Mouse (Mus musculus) forebrain, embryonic 13.5 days (tissue): ENCODE data around the gene Clcf1. TPM values are rescaled to one million over a fixed set of nuclear protein-coding genes. Genes with fewer than 3 reads are reported as not detected.

Experiments used
- ATAC-seq: fragments of 200-750 bp; cut with Nextera tagmentation; 2 replicates; pipeline ENCODE4 v1.8.0; 2017
- H3K27ac ChIP-seq: fragments of 300-500 bp; sonication (generic); 2 replicates; pipeline ENCODE4 v1.5.1; 2015; ENCODE audit warnings: inconsistent platforms, mild to moderate bottlenecking, moderate library complexity
- H3K27me3 ChIP-seq: fragments of 300-500 bp; sonication (generic); 2 replicates; pipeline ENCODE4 v1.6.1; 2015; ENCODE audit warnings: mild to moderate bottlenecking, inconsistent platforms
- H3K36me3 ChIP-seq: fragments of 300-500 bp; sonication (generic); 2 replicates; pipeline ENCODE4 v1.6.1; 2015; ENCODE audit warnings: mild to moderate bottlenecking, inconsistent platforms; ENCODE audit not compliant: poor library complexity, severe bottlenecking
- H3K4me1 ChIP-seq: fragments of 300-500 bp; sonication (generic); 2 replicates; pipeline ENCODE4 v1.6.1; 2015; ENCODE audit warnings: inconsistent platforms
- H3K4me2 ChIP-seq: fragments of 300-500 bp; sonication (generic); 2 replicates; pipeline ENCODE4 v1.6.1; 2015; ENCODE audit warnings: inconsistent platforms, mild to moderate bottlenecking, moderate library complexity
- H3K4me3 ChIP-seq: fragments of 300-500 bp; sonication (generic); 2 replicates; pipeline ENCODE4 v1.5.1; 2015; ENCODE audit warnings: mild to moderate bottlenecking, inconsistent platforms
- H3K9ac ChIP-seq: fragments of 300-500 bp; sonication (generic); 2 replicates; pipeline ENCODE4 v1.6.1; 2015; ENCODE audit warnings: mild to moderate bottlenecking, inconsistent platforms
- H3K9me3 ChIP-seq: fragments of 300-500 bp; sonication (generic); replicated peaks from 2 replicates; pipeline ENCODE4 v1.6.1; 2016; ENCODE audit warnings: inconsistent platforms
- WGBS: fragments of 180-500 bp; shearing (Covaris S2); methylation state at CpG from one replicate; pipeline ENCODE4 v1.1.7; 2015; 5-methylcytosine and 5-hydroxymethylcytosine counted together
- polyA plus RNA-seq: library from polyadenylated mRNA; unstranded; fragments of >200 nt; fragmentation: Nextera tagmentation; extraction: Ambion mirVana; gene quantifications from 2 replicates; pipeline ENCODE4 v1.2.1, GENCODE M21; 2015

The Clcf1 gene
- polyA plus RNA-seq, 1 experiment from 2014 or later = 0.76 TPM

- no peak for ATAC-seq
- no peaks in the 10 kb centered on the region for H3K9me3 ChIP-seq
- H3K9ac ChIP-seq = no peak overlapping the region
Observed at GRCm38 (mm10) chr19:4211891-4212588, 2.0 kb upstream of the Clcf1 start.

GRCm38 (mm10) chr19:4213524-4213974 lies 489 bp upstream of the Clcf1 start:
- peaks cover 62% of the 10 kb centered on the region for H3K27me3 ChIP-seq
- 7% methylated on average over 9 of the region's 9 CpGs for WGBS
- H3K9ac ChIP-seq = peak overlapping the region; percentile 77; the same call in 1 of the 2 replicates

More at GRCm38 (mm10) chr19:4211891-4212588, 2.0 kb upstream of the Clcf1 start:
- 17% methylated on average over 4 of the region's 4 CpGs for WGBS
- H3K27ac ChIP-seq = no peak overlapping the region
- no peak overlapping the region for H3K4me2 ChIP-seq
- H3K4me3 ChIP-seq = no peak overlapping the region
- peaks cover 40% of the 10 kb centered on the region for H3K4me1 ChIP-seq
- peaks cover 57% of the 10 kb centered on the region for H3K27me3 ChIP-seq
- no peaks in the 10 kb centered on the region for H3K36me3 ChIP-seq

GRCm38 (mm10) chr19:4214771-4215450 lies 873 bp downstream of the Clcf1 start:
- under 1% methylated on average over 42 of the region's 81 CpGs for WGBS
- peaks cover 44% of the 10 kb centered on the region for H3K4me1 ChIP-seq
- H3K9ac ChIP-seq = peak overlapping the region; percentile 77
- H3K4me2 ChIP-seq = peak overlapping the region; percentile 99
- peaks cover 62% of the 10 kb centered on the region for H3K27me3 ChIP-seq
- ATAC-seq = peak; percentile 27; the same call in 1 of the 2 replicates
- no peak overlapping the region for H3K27ac ChIP-seq
- no peaks in the 10 kb centered on the region for H3K9me3 ChIP-seq
- peak overlapping the region; percentile 59 for H3K4me3 ChIP-seq
- no peaks in the 10 kb centered on the region for H3K36me3 ChIP-seq

More at GRCm38 (mm10) chr19:4213524-4213974, 489 bp upstream of the Clcf1 start:
- peak overlapping the region; percentile 59; the same call in 1 of the 2 replicates for H3K4me3 ChIP-seq
- no peak overlapping the region for H3K27ac ChIP-seq
- no peaks in the 10 kb centered on the region for H3K36me3 ChIP-seq
- H3K4me1 ChIP-seq = peaks cover 43% of the 10 kb centered on the region
- no peak for ATAC-seq
- peak overlapping the region; percentile 99 for H3K4me2 ChIP-seq
- H3K9me3 ChIP-seq = no peaks in the 10 kb centered on the region

GRCm38 (mm10) chr19:4215451-4215840 lies 1.4 kb downstream of the Clcf1 start:
- Histone ChIP-seq H3K4me1 (peaks cover 49% of the 10 kb centered on the region), H3K4me3 (peak overlapping the region; percentile 59), H3K9ac (peak overlapping the region; percentile 77), H3K4me2 (peak overlapping the region; percentile 99), H3K36me3 (no peaks in the 10 kb centered on the region), H3K9me3 (no peaks in the 10 kb centered on the region), H3K27ac (no peak overlapping the region), H3K27me3 (peaks cover 62% of the 10 kb centered on the region)
- WGBS = 1% methylated on average over 13 of the region's 21 CpGs
- no peak for ATAC-seq

GRCm38 (mm10) chr19:4216041-4216685 lies 2.1 kb downstream of the Clcf1 start:
- no peaks in the 10 kb centered on the region for H3K9me3 ChIP-seq
- no peak overlapping the region for H3K27ac ChIP-seq
- no peak overlapping the region; the same call in 1 of the 2 replicates for H3K4me2 ChIP-seq
- ATAC-seq = no peak
- no peak overlapping the region for H3K4me3 ChIP-seq
- 24% methylated on average over 14 of the region's 14 CpGs for WGBS
- H3K9ac ChIP-seq = no peak overlapping the region
- H3K4me1 ChIP-seq = peaks cover 56% of the 10 kb centered on the region
- H3K27me3 ChIP-seq = peaks cover 59% of the 10 kb centered on the region
- H3K36me3 ChIP-seq = no peaks in the 10 kb centered on the region

GRCm38 (mm10) chr19:4217140-4217539 lies 3.1 kb downstream of the Clcf1 start:
- no peak overlapping the region for H3K9ac ChIP-seq
- H3K36me3 ChIP-seq = no peaks in the 10 kb centered on the region
- 5% methylated on average over 5 of the region's 5 CpGs for WGBS
- H3K27me3 ChIP-seq = peaks cover 50% of the 10 kb centered on the region
- no peak overlapping the region for H3K4me2 ChIP-seq
- peaks cover 57% of the 10 kb centered on the region for H3K4me1 ChIP-seq
- no peaks in the 10 kb centered on the region for H3K9me3 ChIP-seq
- H3K27ac ChIP-seq = no peak overlapping the region
- no peak for ATAC-seq
- no peak overlapping the region for H3K4me3 ChIP-seq

- Histone ChIP-seq H3K27me3 (peaks cover 45% of the 10 kb centered on the region), H3K36me3 (no peaks in the 10 kb centered on the region), H3K9ac (no peak overlapping the region), H3K4me1 (peaks cover 51% of the 10 kb centered on the region), H3K4me3 (no peak overlapping the region), H3K4me2 (no peak overlapping the region), H3K27ac (no peak overlapping the region), H3K9me3 (no peaks in the 10 kb centered on the region)
- WGBS = 34% methylated on average over 3 of the region's 3 CpGs
- no peak for ATAC-seq
Observed at GRCm38 (mm10) chr19:4217855-4218254, 3.8 kb downstream of the Clcf1 start.

GRCm38 (mm10) chr19:4218293-4218692 lies 4.3 kb downstream of the Clcf1 start:
- H3K27me3 ChIP-seq = peaks cover 40% of the 10 kb centered on the region
- no peak overlapping the region for H3K4me2 ChIP-seq
- no peak overlapping the region for H3K9ac ChIP-seq
- no peaks in the 10 kb centered on the region for H3K9me3 ChIP-seq
- WGBS = 67% methylated on average over 1 of the region's 11 CpGs
- H3K4me1 ChIP-seq = peaks cover 47% of the 10 kb centered on the region
- no peaks in the 10 kb centered on the region for H3K36me3 ChIP-seq
- no peak overlapping the region for H3K4me3 ChIP-seq
- no peak overlapping the region for H3K27ac ChIP-seq
- ATAC-seq = no peak

GRCm38 (mm10) chr19:4218784-4219183 lies 4.7 kb downstream of the Clcf1 start:
- peaks cover 38% of the 10 kb centered on the region for H3K27me3 ChIP-seq

GRCm38 (mm10) chr19:4219943-4220342 lies 5.9 kb downstream of the Clcf1 start:
- Histone ChIP-seq H3K36me3 (no peaks in the 10 kb centered on the region), H3K27ac (no peak overlapping the region), H3K4me1 (peaks cover 30% of the 10 kb centered on the region), H3K4me2 (no peak overlapping the region), H3K9me3 (no peaks in the 10 kb centered on the region), H3K4me3 (no peak overlapping the region), H3K9ac (no peak overlapping the region), H3K27me3 (peaks cover 28% of the 10 kb centered on the region)
- 74% methylated on average over 6 of the region's 6 CpGs for WGBS
- no peak for ATAC-seq

More at GRCm38 (mm10) chr19:4218784-4219183, 4.7 kb downstream of the Clcf1 start:
- no peaks in the 10 kb centered on the region for H3K9me3 ChIP-seq
- no peak overlapping the region for H3K9ac ChIP-seq
- no peak for ATAC-seq
- no peak overlapping the region for H3K4me3 ChIP-seq
- WGBS = 83% methylated on average over 1 of the region's 1 CpGs
- no peaks in the 10 kb centered on the region for H3K36me3 ChIP-seq
- peaks cover 42% of the 10 kb centered on the region for H3K4me1 ChIP-seq
- H3K4me2 ChIP-seq = no peak overlapping the region
- no peak overlapping the region for H3K27ac ChIP-seq

GRCm38 (mm10) chr19:4220416-4220815 lies 6.4 kb downstream of the Clcf1 start:
- Histone ChIP-seq H3K27me3 (peaks cover 23% of the 10 kb centered on the region), H3K9ac (no peak overlapping the region), H3K9me3 (no peaks in the 10 kb centered on the region), H3K27ac (no peak overlapping the region; the same call in 1 of the 2 replicates), H3K4me1 (peaks cover 25% of the 10 kb centered on the region), H3K36me3 (no peaks in the 10 kb centered on the region), H3K4me3 (no peak overlapping the region), H3K4me2 (no peak overlapping the region)
- ATAC-seq = no peak
- WGBS = 20% methylated on average over 2 of the region's 4 CpGs
